Mouse (Mus musculus) bone marrow macrophage, adult 2 months (primary cell): ENCODE results near the gene Lrrc8b. TPM values are rescaled to one million over a fixed set of nuclear protein-coding genes. Genes with fewer than 3 reads are reported as not detected.

Source experiments
- H3K27ac ChIP-seq: 2 replicates; pipeline ENCODE4 v1.5.1; 2012; ENCODE audit warnings: low read depth, low read length; ENCODE audit not compliant: insufficient read depth
- H3K4me1 ChIP-seq: 2 replicates; pipeline ENCODE4 v1.6.1; 2012; ENCODE audit warnings: low read length; ENCODE audit not compliant: control insufficient read depth, insufficient read depth
- H3K4me3 ChIP-seq: 2 replicates; pipeline ENCODE4 v1.5.1; 2012; ENCODE audit warnings: mild to moderate bottlenecking, low read length, moderate library complexity; ENCODE audit not compliant: insufficient read depth
- CTCF ChIP-seq: IDR thresholded peaks from 2 replicates; pipeline ENCODE4 v1.5.1; 2012; ENCODE audit warnings: low read depth, mild to moderate bottlenecking, low read length, moderate library complexity
- POLR2A ChIP-seq: IDR thresholded peaks from 2 replicates; pipeline ENCODE4 v1.6.1; 2012; ENCODE audit warnings: mild to moderate bottlenecking, low read depth, low read length, borderline replicate concordance
- polyA plus RNA-seq: library from polyadenylated mRNA; stranded (reverse); fragments of >200 nt; gene quantifications from 2 replicates; pipeline ENCODE4 v1.2.4, GENCODE M21; 2012; ENCODE audit not compliant: missing spikeins, insufficient read depth, insufficient read length

The Lrrc8b gene
- polyA plus RNA-seq, 1 experiment, result 6.5 TPM

GRCm38 (mm10) chr5:105404961-105405360 is 10.6 kb upstream of the Lrrc8b start:
- H3K4me3 ChIP-seq, result no peak overlapping the region
- H3K27ac ChIP-seq, result no peak overlapping the region
- TF ChIP-seq CTCF (no peak), POLR2A (no peak)
- no peaks in the 10 kb centered on the region for H3K4me1 ChIP-seq

- no peak overlapping the region for H3K27ac ChIP-seq
- no peaks in the 10 kb centered on the region for H3K4me1 ChIP-seq
- H3K4me3 ChIP-seq, result no peak overlapping the region
- no peak for TF ChIP-seq POLR2A
- no peak for TF ChIP-seq CTCF
Observed at GRCm38 (mm10) chr5:105407661-105408060, 7.9 kb upstream of the Lrrc8b start.

GRCm38 (mm10) chr5:105409092-105409491 is 6.5 kb upstream of the Lrrc8b start:
- H3K4me3 ChIP-seq, result no peak overlapping the region
- no peak overlapping the region for H3K27ac ChIP-seq
- H3K4me1 ChIP-seq, result no peaks in the 10 kb centered on the region
- TF ChIP-seq CTCF (no peak), POLR2A (no peak)

- no peak overlapping the region for H3K4me3 ChIP-seq
- H3K27ac ChIP-seq, result no peak overlapping the region
- TF ChIP-seq CTCF (no peak), POLR2A (no peak)
- H3K4me1 ChIP-seq, result no peaks in the 10 kb centered on the region
Observed at GRCm38 (mm10) chr5:105410521-105411293, 4.9 kb upstream of the Lrrc8b start.

- no peak for TF ChIP-seq POLR2A
- no peak for TF ChIP-seq CTCF
- H3K27ac ChIP-seq, result no peak overlapping the region
- H3K4me1 ChIP-seq, result no peaks in the 10 kb centered on the region
- H3K4me3 ChIP-seq, result no peak overlapping the region
Observed at GRCm38 (mm10) chr5:105411294-105411570, 4.3 kb upstream of the Lrrc8b start.

GRCm38 (mm10) chr5:105411768-105412167 is 3.8 kb upstream of the Lrrc8b start:
- TF ChIP-seq CTCF, result no peak
- TF ChIP-seq POLR2A, result no peak
- Histone ChIP-seq H3K4me3 (no peak overlapping the region), H3K4me1 (no peaks in the 10 kb centered on the region), H3K27ac (no peak overlapping the region)

GRCm38 (mm10) chr5:105412634-105413033 is 2.9 kb upstream of the Lrrc8b start:
- H3K4me1 ChIP-seq, result no peaks in the 10 kb centered on the region
- H3K27ac ChIP-seq, result no peak overlapping the region
- no peak overlapping the region for H3K4me3 ChIP-seq
- TF ChIP-seq POLR2A, result no peak
- TF ChIP-seq CTCF, result no peak

- H3K27ac ChIP-seq, result no peak overlapping the region
- no peak for TF ChIP-seq POLR2A
- no peak for TF ChIP-seq CTCF
- no peaks in the 10 kb centered on the region for H3K4me1 ChIP-seq
- peak overlapping the region; percentile 77; the same call in 1 of the 2 replicates for H3K4me3 ChIP-seq
Observed at GRCm38 (mm10) chr5:105414341-105415120, 1.0 kb upstream of the Lrrc8b start.

GRCm38 (mm10) chr5:105415951-105416675 is 538 bp downstream of the Lrrc8b start:
- no peak for TF ChIP-seq POLR2A
- TF ChIP-seq CTCF, result no peak

GRCm38 (mm10) chr5:105417217-105417616 is 1.6 kb downstream of the Lrrc8b start:
- TF ChIP-seq POLR2A, result no peak
- TF ChIP-seq CTCF, result no peak
- H3K4me3 ChIP-seq, result no peak overlapping the region
- H3K4me1 ChIP-seq, result no peaks in the 10 kb centered on the region
- no peak overlapping the region for H3K27ac ChIP-seq

More at GRCm38 (mm10) chr5:105415951-105416675, 538 bp downstream of the Lrrc8b start:
- Histone ChIP-seq H3K4me1 (no peaks in the 10 kb centered on the region), H3K4me3 (peak overlapping the region; percentile 77), H3K27ac (no peak overlapping the region)
